Mouse (Mus musculus): Measurements from ENCODE around the gene Rnase10. TPM values are rescaled to one million over a fixed set of nuclear protein-coding genes. Genes with fewer than 3 reads are reported as not detected.

Rnase10 gene
- polyA plus RNA-seq, 1 experiment from 2014 or later = not detected

DNA sequence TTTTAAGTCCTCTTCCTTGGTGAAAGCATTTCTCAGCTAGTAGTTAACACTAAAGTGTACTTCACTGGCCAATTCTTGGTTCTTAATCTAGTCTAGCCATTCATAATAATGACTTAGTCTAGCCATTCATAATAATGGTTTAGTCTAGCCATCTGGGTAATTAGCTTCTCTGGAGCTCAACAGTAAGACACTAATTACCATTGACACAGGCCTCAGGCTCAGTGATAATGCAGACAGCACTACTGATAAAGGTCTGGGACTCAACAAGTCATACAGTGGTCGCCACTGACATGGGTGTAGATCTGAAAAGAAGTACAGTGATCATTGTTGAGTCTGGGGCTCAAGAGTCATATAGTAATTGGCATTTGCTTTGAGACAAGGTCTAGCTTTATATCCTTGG, 17.3 kb downstream of the Rnase10 start:
- no peak overlapping the region for H3K27ac ChIP-seq
- 0 out of 2 replicates have a peak, but pooled peaks cover 3% of the 10 kb centered on the region for H3K4me1 ChIP-seq
- H3K27me3 ChIP-seq (ENCODE audit: poor library complexity, severe bottlenecking) = no peaks in the 10 kb centered on the region
- DNase-seq (ENCODE audit: extremely low spot score, low spot score) = no peak
- H3K9me3 ChIP-seq = no peaks in the 10 kb centered on the region; the same call in 1 of the 2 replicates
- WGBS = 86% methylated on average over 1 of the region's 1 CpGs
- H3K4me3 ChIP-seq = no peak overlapping the region
- H3K36me3 ChIP-seq (replicated peaks) = no peaks in the 10 kb centered on the region

- 38% methylated on average over 5 of the region's 5 CpGs for WGBS
- H3K4me1 ChIP-seq = 0 out of 2 replicates have a peak, but pooled peaks cover 1% of the 10 kb centered on the region
- no peaks in the 10 kb centered on the region for H3K27me3 ChIP-seq (ENCODE audit: poor library complexity, severe bottlenecking)
- H3K36me3 ChIP-seq (replicated peaks) = no peaks in the 10 kb centered on the region
- DNase-seq (ENCODE audit: extremely low spot score, low spot score) = peak; percentile 55
- H3K9me3 ChIP-seq = no peaks in the 10 kb centered on the region
- H3K27ac ChIP-seq = no peak overlapping the region
- H3K4me3 ChIP-seq = no peak overlapping the region
Observed at GRCm38 (mm10) chr14:51026391-51027133, 19.0 kb downstream of the Rnase10 start.

- no peaks in the 10 kb centered on the region for H3K36me3 ChIP-seq (replicated peaks)
- 56% methylated on average over 3 of the region's 3 CpGs for WGBS
Observed at GRCm38 (mm10) chr14:51027387-51028155, 20.0 kb downstream of the Rnase10 start.

DNA sequence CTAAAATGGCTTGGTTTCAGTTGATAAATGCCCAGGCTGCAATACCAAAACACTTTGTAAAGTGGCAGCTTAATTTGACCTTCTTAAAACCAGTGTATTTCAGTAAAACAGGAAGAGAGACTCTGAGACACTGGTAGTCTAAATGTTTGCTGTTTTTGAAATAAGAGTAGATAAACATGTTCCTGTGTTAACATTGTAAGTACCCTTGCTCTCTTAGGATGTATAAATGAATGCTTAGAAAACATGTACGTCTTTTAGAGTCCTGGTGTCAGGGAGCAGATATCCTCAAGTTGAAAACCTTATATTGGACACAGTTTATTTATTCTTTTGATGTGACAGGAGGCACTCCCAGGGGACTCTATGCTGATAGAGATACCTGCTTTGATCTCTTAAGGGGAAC, 27.7 kb downstream of the Rnase10 start:
- 80% methylated on average over 1 of the region's 1 CpGs for WGBS
- no peaks in the 10 kb centered on the region for H3K4me1 ChIP-seq
- no peak overlapping the region for H3K4me3 ChIP-seq
- DNase-seq (ENCODE audit: extremely low spot score, low spot score) = no peak
- H3K9me3 ChIP-seq = no peaks in the 10 kb centered on the region
- no peak overlapping the region for H3K27ac ChIP-seq
- H3K27me3 ChIP-seq (ENCODE audit: poor library complexity, severe bottlenecking) = no peaks in the 10 kb centered on the region
- no peaks in the 10 kb centered on the region for H3K36me3 ChIP-seq (replicated peaks)

More at GRCm38 (mm10) chr14:51027387-51028155, 20.0 kb downstream of the Rnase10 start:
- no peak overlapping the region for H3K27ac ChIP-seq
- H3K9me3 ChIP-seq = no peaks in the 10 kb centered on the region
- H3K4me1 ChIP-seq = no peaks in the 10 kb centered on the region
- no peaks in the 10 kb centered on the region for H3K27me3 ChIP-seq (ENCODE audit: poor library complexity, severe bottlenecking)
- no peak for DNase-seq (ENCODE audit: extremely low spot score, low spot score)
- H3K4me3 ChIP-seq = no peak overlapping the region

GRCm38 (mm10) chr14:51036214-51036613, 28.7 kb downstream of the Rnase10 start:
- DNase-seq (ENCODE audit: extremely low spot score, low spot score) = no peak
- Histone ChIP-seq H3K36me3 (replicated peaks) (no peaks in the 10 kb centered on the region), H3K4me3 (no peak overlapping the region), H3K4me1 (no peaks in the 10 kb centered on the region), H3K9me3 (no peaks in the 10 kb centered on the region), H3K27ac (no peak overlapping the region), H3K27me3 (ENCODE audit: poor library complexity, severe bottlenecking) (no peaks in the 10 kb centered on the region)
- WGBS = 86% methylated on average over 4 of the region's 4 CpGs

- Histone ChIP-seq H3K27ac (no peak within 1 kb of the TSS), H3K27me3 (ENCODE audit: poor library complexity, severe bottlenecking) (no peaks in the 10 kb centered on the region), H3K4me3 (no peak within 1 kb of the TSS), H3K36me3 (replicated peaks) (no peaks in the 10 kb centered on the region), H3K4me1 (no peaks in the 10 kb centered on the region), H3K9me3 (no peaks in the 10 kb centered on the region)
- 72% methylated on average over 6 of the region's 6 CpGs for WGBS
- DNase-seq (ENCODE audit: extremely low spot score, low spot score) = no peak
Observed at GRCm38 (mm10) chr14:51041769-51042168, 34.2 kb downstream of the Rnase10 start, which contains the start of gene Rnase9. Rnase9 (minus strand) TSS chr14:51041869.

- Histone ChIP-seq H3K27me3 (ENCODE audit: poor library complexity, severe bottlenecking) (peaks cover 49% of the 10 kb centered on the region), H3K4me3 (no peak overlapping the region), H3K4me1 (peaks cover 3% of the 10 kb centered on the region; the same call in 1 of the 2 replicates), H3K27ac (no peak overlapping the region), H3K36me3 (replicated peaks) (no peaks in the 10 kb centered on the region), H3K9me3 (no peaks in the 10 kb centered on the region)
- WGBS = 72% methylated on average over 5 of the region's 5 CpGs
- no peak for DNase-seq (ENCODE audit: extremely low spot score, low spot score)
Observed at GRCm38 (mm10) chr14:51047846-51048245, 40.3 kb downstream of the Rnase10 start.

- no peaks in the 10 kb centered on the region for H3K36me3 ChIP-seq (replicated peaks)
- no peak within 1 kb of the TSS for H3K4me3 ChIP-seq
- H3K9me3 ChIP-seq = no peaks in the 10 kb centered on the region
- H3K27ac ChIP-seq = no peak within 1 kb of the TSS
- peaks cover 19% of the 10 kb centered on the region for H3K4me1 ChIP-seq
- peaks cover 64% of the 10 kb centered on the region for H3K27me3 ChIP-seq (ENCODE audit: poor library complexity, severe bottlenecking)
- DNase-seq (ENCODE audit: extremely low spot score, low spot score) = no peak
- WGBS = 91% methylated on average over 2 of the region's 2 CpGs
Observed at GRCm38 (mm10) chr14:51050063-51050462, 42.5 kb downstream of the Rnase10 start, which contains the start of gene Rnase11. Rnase11 (minus strand) TSS chr14:51050163.

DNA sequence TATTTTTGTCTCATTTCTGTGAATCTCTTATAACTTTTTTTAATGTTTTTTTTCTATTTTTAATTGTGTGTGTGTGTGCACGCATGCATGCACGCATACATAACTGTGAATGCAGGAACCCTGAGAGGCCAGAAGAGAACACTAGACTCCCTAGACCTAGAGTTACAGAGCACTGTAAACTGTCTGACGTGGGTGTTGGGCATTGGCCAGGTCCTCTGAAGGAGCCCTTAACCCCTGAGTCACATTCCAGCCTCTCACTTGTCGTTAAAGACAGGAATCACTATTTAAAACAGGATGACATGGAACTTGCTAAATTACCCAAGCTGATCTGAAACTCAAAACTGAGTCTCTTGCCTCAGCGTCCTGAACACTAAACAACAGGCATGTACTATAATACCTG, 44.4 kb downstream of the Rnase10 start:
- Histone ChIP-seq H3K27ac (no peak overlapping the region), H3K36me3 (replicated peaks) (no peaks in the 10 kb centered on the region), H3K9me3 (no peaks in the 10 kb centered on the region), H3K27me3 (ENCODE audit: poor library complexity, severe bottlenecking) (peaks cover 83% of the 10 kb centered on the region), H3K4me3 (no peak overlapping the region), H3K4me1 (peaks cover 19% of the 10 kb centered on the region)
- DNase-seq (ENCODE audit: extremely low spot score, low spot score) = no peak
- 70% methylated on average over 5 of the region's 5 CpGs for WGBS

DNA sequence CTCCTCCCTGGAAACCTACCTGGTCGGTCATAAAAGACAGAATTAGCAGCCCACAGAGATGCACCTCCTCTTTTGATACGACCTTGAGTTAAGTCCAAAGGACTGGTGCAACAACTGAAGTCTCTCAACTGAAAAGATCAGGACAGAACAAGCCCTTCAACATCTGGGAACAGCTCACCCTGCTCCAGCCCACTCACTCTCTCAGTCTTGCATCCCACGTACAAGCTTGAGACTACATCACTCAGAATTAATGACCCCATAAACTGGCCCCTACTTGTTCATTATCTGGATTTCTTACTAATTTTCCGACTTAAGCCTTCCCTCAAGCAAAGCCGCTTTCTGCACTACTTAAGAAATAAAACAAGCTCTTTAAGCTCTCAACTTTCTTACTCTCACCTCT, 45.6 kb downstream of the Rnase10 start:
- Histone ChIP-seq H3K27me3 (ENCODE audit: poor library complexity, severe bottlenecking) (peaks cover 89% of the 10 kb centered on the region), H3K4me3 (no peak overlapping the region), H3K9me3 (no peaks in the 10 kb centered on the region), H3K4me1 (peaks cover 19% of the 10 kb centered on the region), H3K27ac (no peak overlapping the region), H3K36me3 (replicated peaks) (no peaks in the 10 kb centered on the region)
- DNase-seq (ENCODE audit: extremely low spot score, low spot score) = no peak
- 50% methylated on average over 5 of the region's 5 CpGs for WGBS

DNA sequence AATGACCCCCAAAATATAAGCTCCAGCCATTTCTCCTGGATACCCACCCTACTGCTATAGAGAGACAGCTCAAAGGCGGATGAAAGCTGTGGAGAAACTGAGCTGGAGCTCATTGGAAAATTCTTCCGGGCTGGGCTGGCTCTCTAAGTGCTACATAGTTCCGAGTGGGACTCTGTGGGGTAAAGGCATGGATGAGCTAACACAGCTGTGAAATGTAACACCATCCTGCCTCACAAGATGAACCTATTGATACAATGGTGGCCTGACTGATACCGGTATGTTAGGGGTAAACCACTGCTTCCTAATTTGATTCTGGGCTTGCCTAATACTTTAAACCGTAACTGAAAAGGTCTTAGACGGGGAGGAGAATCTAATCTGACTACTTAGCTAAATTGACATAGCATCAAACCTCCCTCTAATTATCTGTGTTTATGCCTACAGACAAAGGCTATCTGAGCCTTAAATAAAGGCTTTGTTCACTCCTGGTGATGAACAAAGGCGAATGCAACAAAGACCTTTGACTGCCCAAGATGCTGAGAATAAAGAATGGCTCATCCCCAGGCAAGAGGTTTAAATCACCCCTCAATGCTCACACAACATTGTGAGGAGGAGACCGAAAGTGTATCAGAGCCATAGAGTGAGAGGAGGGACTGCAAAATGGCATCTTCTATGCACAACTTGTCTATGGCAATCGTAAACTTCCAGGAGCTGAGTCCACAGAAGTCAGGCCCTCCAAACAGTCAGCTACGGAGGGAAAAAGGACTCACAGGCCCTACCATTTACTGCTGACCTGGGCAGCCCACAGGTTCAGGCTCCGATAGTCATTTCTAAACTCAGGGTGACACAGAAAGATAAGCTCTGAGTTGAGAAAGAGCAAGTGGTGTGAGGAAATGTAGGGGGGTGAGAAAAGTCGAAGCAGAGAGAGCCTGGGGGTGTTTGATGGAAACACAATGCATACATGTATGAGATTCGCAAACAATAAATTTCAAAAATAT, 47.0 kb downstream of the Rnase10 start:
- 20% methylated on average over 13 of the region's 13 CpGs for WGBS
- Histone ChIP-seq H3K27me3 (ENCODE audit: poor library complexity, severe bottlenecking) (peaks cover 93% of the 10 kb centered on the region), H3K36me3 (replicated peaks) (no peaks in the 10 kb centered on the region), H3K4me1 (peaks cover 19% of the 10 kb centered on the region), H3K9me3 (no peaks in the 10 kb centered on the region), H3K4me3 (peak overlapping the region; percentile 5; the same call in 1 of the 2 replicates), H3K27ac (no peak overlapping the region)
- DNase-seq (ENCODE audit: extremely low spot score, low spot score) = no peak

GRCm38 (mm10) chr14:51057401-51057831, 49.9 kb downstream of the Rnase10 start, which contains the start of gene Rnase12:
Rnase12 (minus strand) TSS chr14:51057661.
- DNase-seq (ENCODE audit: extremely low spot score, low spot score) = no peak
- peaks cover 20% of the 10 kb centered on the region for H3K4me1 ChIP-seq
- no peaks in the 10 kb centered on the region for H3K9me3 ChIP-seq
- H3K27me3 ChIP-seq (ENCODE audit: poor library complexity, severe bottlenecking) = peaks cover 83% of the 10 kb centered on the region
- no peak within 1 kb of the TSS for H3K4me3 ChIP-seq
- WGBS = 75% methylated on average over 9 of the region's 9 CpGs
- no peaks in the 10 kb centered on the region for H3K36me3 ChIP-seq (replicated peaks)
- no peak within 1 kb of the TSS for H3K27ac ChIP-seq
